Mouse (Mus musculus): ENCODE results near the gene Hdac2. TPM values are rescaled to one million over a fixed set of nuclear protein-coding genes. Genes with fewer than 3 reads are reported as not detected.

The Hdac2 gene
- total RNA-seq, 4 experiments from 2014 or later, result 76.0 to 86.9 (median 83.1) TPM

Other genes with a start within 250 kb of the Hdac2 start
- gene Marcks, start 164.4 kb downstream of the Hdac2 start, total RNA-seq (2022), result 100 to 1,000 TPM in 1 of 4 experiments, 10 to 100 TPM in 3; 75.1 to 100 (median 86.0) TPM

Measured in layer of hippocampus, adult 8-10 months (tissue).